Mouse (Mus musculus): ENCODE results near the gene Urod.

- TF ChIP-seq EP300 (IDR thresholded peaks at IDR 0.05; ENCODE audit: insufficient read depth, low read depth, low read length) = no peak
- TF ChIP-seq CTCF (IDR thresholded peaks at IDR 0.05) = no peak
Observed at GRCm38 (mm10) chr4:117023469-117023868, 29.3 kb upstream of the Urod start.
